Mouse (Mus musculus) spleen, adult 2 months (tissue): ENCODE measurements around the gene Nolc1. TPM values are rescaled to one million over a fixed set of nuclear protein-coding genes. Genes with fewer than 3 reads are reported as not detected.

Experiments used
- DNase-seq, 2 experiments: peaks; one replicate each; pipeline versions ENCODE4 v3.0.0 to v3.0.0-alpha.2; 2012 to 2021; ENCODE audit warnings: low spot score in 2 of 2, low read depth in 1 of 2
- H3K27ac ChIP-seq: fragments of 200-500 bp; 2 replicates; pipeline ENCODE4 v1.5.1; 2012; ENCODE audit warnings: low read length, inconsistent platforms; ENCODE audit not compliant: insufficient read depth
- H3K27me3 ChIP-seq: fragments of 200-500 bp; 2 replicates; pipeline ENCODE4 v1.6.1; 2012; ENCODE audit warnings: mild to moderate bottlenecking, moderate library complexity, low read length, inconsistent platforms; ENCODE audit not compliant: control insufficient read depth, insufficient read depth
- H3K36me3 ChIP-seq: fragments of 200-500 bp; 2 replicates; pipeline ENCODE4 v1.6.1; 2012; ENCODE audit warnings: mild to moderate bottlenecking, low read length, inconsistent platforms; ENCODE audit not compliant: control insufficient read depth, insufficient read depth
- H3K4me1 ChIP-seq: fragments of 200-500 bp; 2 replicates; pipeline ENCODE4 v1.6.1; 2011; ENCODE audit warnings: inconsistent platforms; ENCODE audit not compliant: control insufficient read depth, insufficient read depth, insufficient read length
- H3K4me3 ChIP-seq: fragments of 200-500 bp; 2 replicates; pipeline ENCODE4 v1.5.1; 2011; ENCODE audit warnings: mild to moderate bottlenecking, inconsistent platforms; ENCODE audit not compliant: insufficient read depth, insufficient read length; ENCODE audit errors: extremely low read depth
- CTCF ChIP-seq: fragments of 200-500 bp; IDR thresholded peaks from 2 replicates; pipeline ENCODE4 v1.5.1; 2011; ENCODE audit warnings: mild to moderate bottlenecking, inconsistent platforms; ENCODE audit not compliant: insufficient read depth, insufficient read length, insufficient replicate concordance; ENCODE audit errors: extremely low read depth
- POLR2A ChIP-seq: fragments of 200-500 bp; IDR thresholded peaks from 2 replicates; pipeline ENCODE4 v1.6.1; 2011; ENCODE audit warnings: low read depth, low read length, inconsistent platforms
- WGBS: fragments of 180-500 bp; shearing (Covaris S2); methylation state at CpG from one replicate; pipeline ENCODE4 v1.1.7; 2018; 5-methylcytosine and 5-hydroxymethylcytosine counted together
- polyA plus RNA-seq: library from polyadenylated mRNA; depleted of rRNA; stranded (reverse); fragments of >200 nt; gene quantifications from 2 replicates; pipeline ENCODE4 v1.2.3, GENCODE M21; 2012

The Nolc1 gene
- polyA plus RNA-seq, 1 experiment: 10.3 TPM

GRCm38 (mm10) chr19:46087871-46088270 is 12.2 kb downstream of the Nolc1 start:
- Histone ChIP-seq H3K27me3 (no peaks in the 10 kb centered on the region), H3K4me3 (no peak overlapping the region), H3K27ac (no peak overlapping the region), H3K4me1 (no peaks in the 10 kb centered on the region), H3K36me3 (peaks cover 17% of the 10 kb centered on the region)
- TF ChIP-seq POLR2A (no peak), CTCF (no peak)
- DNase-seq: no peak
- WGBS: 90% methylated on average over 7 of the region's 7 CpGs

GRCm38 (mm10) chr19:46091641-46092040 is 16.0 kb downstream of the Nolc1 start:
- H3K4me3 ChIP-seq: no peak overlapping the region
- no peak overlapping the region for H3K27ac ChIP-seq
- TF ChIP-seq CTCF (no peak), POLR2A (no peak)
- H3K4me1 ChIP-seq: no peaks in the 10 kb centered on the region
- no peaks in the 10 kb centered on the region for H3K27me3 ChIP-seq
- H3K36me3 ChIP-seq: no peaks in the 10 kb centered on the region
- no peak for DNase-seq
- WGBS: 90% methylated on average over 4 of the region's 4 CpGs

GRCm38 (mm10) chr19:46094144-46094543 is 18.5 kb downstream of the Nolc1 start:
- 98% methylated on average over 2 of the region's 2 CpGs for WGBS
- TF ChIP-seq POLR2A: no peak
- no peak for TF ChIP-seq CTCF
- no peaks in the 10 kb centered on the region for H3K4me1 ChIP-seq
- H3K36me3 ChIP-seq: no peaks in the 10 kb centered on the region
- H3K27me3 ChIP-seq: no peaks in the 10 kb centered on the region
- no peak for DNase-seq
- no peak overlapping the region for H3K4me3 ChIP-seq
- H3K27ac ChIP-seq: no peak overlapping the region

GRCm38 (mm10) chr19:46095291-46095690 is 19.6 kb downstream of the Nolc1 start:
- H3K36me3 ChIP-seq: no peaks in the 10 kb centered on the region
- H3K4me1 ChIP-seq: no peaks in the 10 kb centered on the region
- TF ChIP-seq POLR2A (no peak), CTCF (no peak)
- DNase-seq: no peak
- no peak overlapping the region for H3K4me3 ChIP-seq
- H3K27me3 ChIP-seq: no peaks in the 10 kb centered on the region
- 84% methylated on average over 4 of the region's 4 CpGs for WGBS
- no peak overlapping the region for H3K27ac ChIP-seq

DNA sequence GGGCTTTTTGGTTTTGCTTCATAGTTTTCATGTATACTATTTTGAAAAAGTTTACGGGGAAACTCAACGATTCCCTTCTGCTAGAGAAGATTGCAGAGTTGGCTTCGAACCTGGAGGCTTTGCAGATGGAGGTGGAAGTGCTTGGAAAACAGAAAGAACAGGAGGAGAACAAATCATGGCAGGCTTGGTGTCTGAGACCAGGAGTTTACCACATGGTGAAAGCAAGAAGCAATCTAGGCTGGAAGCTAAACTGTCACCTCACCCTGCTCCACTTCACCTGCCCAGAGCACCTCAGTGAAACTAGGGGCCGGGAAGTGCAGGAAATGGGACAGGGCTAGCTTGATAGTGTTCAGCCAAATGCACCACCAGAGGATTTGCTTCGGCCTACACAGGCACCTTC is 20.7 kb downstream of the Nolc1 start:
- no peak overlapping the region for H3K4me3 ChIP-seq
- no peak for TF ChIP-seq POLR2A
- TF ChIP-seq CTCF: no peak
- H3K27ac ChIP-seq: no peak overlapping the region
- H3K36me3 ChIP-seq: no peaks in the 10 kb centered on the region
- 92% methylated on average over 5 of the region's 5 CpGs for WGBS
- no peaks in the 10 kb centered on the region for H3K4me1 ChIP-seq
- no peak for DNase-seq
- no peaks in the 10 kb centered on the region for H3K27me3 ChIP-seq

DNA sequence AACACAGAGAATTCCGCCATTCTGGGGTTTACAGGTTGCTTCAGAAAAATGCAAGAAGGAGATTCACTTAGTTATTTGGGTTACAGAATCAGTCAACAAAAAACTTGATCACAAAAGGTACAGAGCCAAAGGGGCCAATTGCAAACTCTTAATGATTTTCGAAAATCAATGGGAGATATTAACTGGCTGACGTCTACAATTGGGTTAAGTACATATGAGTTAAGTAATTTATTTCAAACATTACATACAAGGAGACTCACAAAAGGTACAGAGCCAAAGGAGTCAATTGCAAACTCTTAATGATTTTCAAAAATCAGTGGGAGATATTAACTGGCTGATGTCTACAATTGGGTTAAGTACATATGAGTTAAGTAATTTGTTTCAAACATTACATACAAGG is 23.9 kb downstream of the Nolc1 start:
- Histone ChIP-seq H3K4me1 (no peaks in the 10 kb centered on the region; the same call in 1 of the 2 replicates), H3K27ac (no peak overlapping the region), H3K36me3 (no peaks in the 10 kb centered on the region), H3K4me3 (no peak overlapping the region), H3K27me3 (no peaks in the 10 kb centered on the region)
- 93% methylated on average over 3 of the region's 3 CpGs for WGBS
- TF ChIP-seq CTCF (no peak), POLR2A (no peak)
- DNase-seq: no peak

- TF ChIP-seq CTCF (no peak), POLR2A (no peak)
- H3K27me3 ChIP-seq: no peaks in the 10 kb centered on the region
- DNase-seq: no peak
- 85% methylated on average over 6 of the region's 6 CpGs for WGBS
- H3K4me1 ChIP-seq: no peaks in the 10 kb centered on the region; the same call in 1 of the 2 replicates
- no peak overlapping the region for H3K4me3 ChIP-seq
- H3K36me3 ChIP-seq: no peaks in the 10 kb centered on the region
- no peak overlapping the region for H3K27ac ChIP-seq
These were observed 27.9 kb downstream of the Nolc1 start for GRCm38 (mm10) chr19:46103437-46104186.
